Mouse (Mus musculus): ENCODE data around the gene Ssmem1. TPM values are rescaled to one million over a fixed set of nuclear protein-coding genes. Genes with fewer than 3 reads are reported as not detected.

The Ssmem1 gene
- under 1 TPM; 0.21 to 0.56 TPM for total RNA-seq (2021)
- long read RNA-seq, experiment 1, result 0 reads
- long read RNA-seq, experiment 2, result 0 reads

DNA sequence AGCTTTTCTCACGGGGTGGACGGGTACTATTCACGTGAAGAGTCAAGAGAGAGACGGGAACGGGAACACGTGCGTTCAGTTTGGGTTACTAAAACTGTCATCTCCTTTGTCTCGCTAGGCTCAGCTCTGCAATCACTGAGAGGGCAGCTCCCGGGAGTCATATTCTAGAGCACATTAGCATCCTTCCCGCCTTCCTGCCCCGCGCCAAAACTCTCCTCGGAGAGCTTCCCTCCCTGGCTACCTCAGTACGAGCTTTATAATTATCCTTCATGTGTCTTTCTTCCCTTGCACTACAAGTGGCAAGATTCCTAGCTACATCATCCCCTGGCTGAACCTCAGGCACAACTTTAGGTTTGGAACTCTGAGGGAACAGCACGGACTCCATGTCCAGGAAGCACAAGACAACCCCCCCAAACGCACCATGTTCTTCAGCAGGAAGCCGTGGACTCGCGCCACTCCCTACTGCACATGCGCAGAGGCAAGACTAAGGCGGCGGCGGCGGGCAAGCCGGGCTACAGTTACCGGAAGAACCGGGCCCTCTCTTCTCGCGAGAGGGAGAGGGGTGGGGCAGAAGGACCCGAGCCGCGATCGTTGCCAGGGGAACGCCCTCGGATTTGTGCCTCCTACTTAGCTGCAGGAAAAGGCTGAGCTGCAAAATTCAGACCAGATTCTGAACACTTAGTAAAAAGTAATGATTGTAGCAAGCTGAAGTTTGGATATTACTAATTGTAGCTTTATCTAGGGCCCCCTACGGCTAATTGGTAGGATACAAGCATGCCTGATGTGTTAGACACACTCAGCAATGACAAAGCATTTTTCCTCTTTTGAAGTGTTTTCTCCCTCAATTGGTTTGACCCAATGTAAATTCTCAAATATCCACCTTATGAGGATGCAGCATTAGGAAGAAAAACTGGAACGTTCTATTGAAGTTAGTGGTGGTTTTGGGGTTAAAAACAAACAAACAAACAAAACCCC, at the start of gene Ssmem1, which contains the start of gene Tmem209:
TSS of gene Ssmem1 (plus strand) at position 585 of the 975 bp plus-strand sequence.
TSS of gene Tmem209 (minus strand) at position 519 of the 975 bp plus-strand sequence.
- peak; percentile 99 for DNase-seq

DNA sequence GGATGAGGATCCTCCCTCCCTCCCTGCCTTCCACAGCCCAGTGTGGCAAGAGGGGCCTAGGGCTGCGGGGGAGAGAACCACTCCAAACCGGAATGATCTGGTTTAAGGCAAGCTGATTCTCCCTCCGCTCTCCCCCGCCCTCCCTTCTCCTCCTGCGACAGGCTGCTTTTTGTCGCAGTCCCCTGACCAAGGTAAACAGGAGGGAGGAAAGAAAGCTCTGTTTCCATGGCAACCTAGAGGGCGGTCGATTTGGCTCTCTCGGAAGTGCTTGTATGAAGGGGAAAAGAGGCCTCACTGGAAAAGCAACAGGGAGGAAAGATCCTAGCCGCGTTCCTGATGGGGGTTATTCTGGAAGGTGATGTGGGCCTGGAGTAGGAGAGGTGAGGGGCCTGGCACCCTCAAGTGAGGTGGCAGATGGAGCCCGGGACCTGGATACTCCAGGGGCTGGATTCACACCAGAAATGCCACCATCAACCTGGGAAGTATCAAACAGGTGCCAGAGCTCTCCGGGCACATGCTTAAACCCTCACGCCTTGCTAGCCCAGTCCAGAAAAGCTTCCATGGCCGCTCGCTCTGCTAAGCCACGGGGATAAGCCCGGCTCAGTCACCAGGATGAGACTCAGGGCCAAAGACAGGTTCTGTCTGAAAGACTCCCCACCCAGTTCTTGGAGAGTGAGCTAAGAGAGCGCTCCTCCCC, 48.8 kb upstream of the Ssmem1 start:
- DNase-seq, result no peak

DNA sequence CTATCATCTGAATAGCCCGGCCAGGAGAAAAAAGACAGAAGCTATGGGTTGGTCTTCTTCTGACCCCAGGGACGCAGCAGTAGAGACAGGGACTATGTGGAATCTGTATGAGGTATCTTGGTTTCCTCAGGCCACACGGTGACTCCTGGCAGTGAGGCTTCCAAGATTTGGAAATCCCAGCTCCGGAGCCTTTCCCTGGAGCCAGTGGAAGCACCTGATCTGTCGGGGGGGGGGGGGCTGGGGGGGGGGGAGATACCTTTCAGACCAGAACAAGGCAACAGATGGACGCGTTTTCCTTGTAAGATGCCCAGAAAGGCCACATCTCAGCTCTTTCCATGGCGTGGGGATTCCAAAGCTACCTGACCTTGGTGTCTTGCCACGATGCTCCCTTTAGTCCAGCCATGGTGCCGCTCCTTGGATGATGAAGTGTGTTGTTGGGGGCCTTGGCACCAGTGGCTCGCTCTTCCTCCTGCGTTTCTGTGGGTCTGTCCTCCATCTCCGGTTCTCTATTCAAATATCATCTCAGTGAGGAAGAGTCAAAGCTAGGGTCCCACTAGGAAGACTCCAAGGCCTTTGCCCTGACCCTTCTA, 47.8 kb upstream of the Ssmem1 start:
- no peak for DNase-seq

DNA sequence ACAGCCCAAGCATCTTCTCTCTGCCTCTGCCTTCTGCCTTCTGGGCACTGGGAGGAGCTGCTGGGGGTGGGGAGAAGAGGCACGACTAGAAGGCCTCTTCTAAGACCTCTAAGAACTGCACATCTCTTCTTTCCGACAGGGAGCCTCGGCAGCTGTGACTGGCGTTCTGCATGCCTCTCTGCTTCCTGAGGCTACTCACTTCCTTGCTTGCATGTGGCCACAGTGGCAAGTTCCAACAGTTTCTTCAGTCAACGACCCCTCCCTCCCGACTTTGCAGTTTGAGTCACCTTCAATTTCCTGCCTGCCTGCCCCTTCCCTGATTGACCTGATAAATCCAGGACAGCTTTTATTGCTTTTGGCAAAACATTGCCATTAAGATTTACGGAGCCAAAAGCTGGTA, 46.8 kb upstream of the Ssmem1 start:
- no peak for DNase-seq

DNA sequence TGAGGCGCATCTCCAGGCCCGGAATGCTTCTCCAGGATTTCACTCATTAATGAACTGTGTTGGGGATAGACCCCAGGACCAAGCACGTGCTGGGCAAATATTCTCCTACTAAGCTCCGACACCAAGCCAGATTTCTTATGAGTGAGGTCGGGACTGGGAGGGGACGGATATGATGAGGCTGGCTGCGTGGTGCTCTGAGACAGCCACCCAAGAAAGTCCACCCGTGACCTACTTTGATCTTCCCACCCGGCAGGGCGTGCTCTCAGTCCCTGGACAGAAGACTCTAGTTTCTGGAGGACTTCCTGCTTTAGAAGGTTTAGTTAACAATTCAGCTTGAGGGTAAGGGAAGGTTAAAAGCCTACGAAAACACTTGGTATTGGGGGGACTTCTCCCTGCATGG, 44.1 kb upstream of the Ssmem1 start:
- no peak for DNase-seq

DNA sequence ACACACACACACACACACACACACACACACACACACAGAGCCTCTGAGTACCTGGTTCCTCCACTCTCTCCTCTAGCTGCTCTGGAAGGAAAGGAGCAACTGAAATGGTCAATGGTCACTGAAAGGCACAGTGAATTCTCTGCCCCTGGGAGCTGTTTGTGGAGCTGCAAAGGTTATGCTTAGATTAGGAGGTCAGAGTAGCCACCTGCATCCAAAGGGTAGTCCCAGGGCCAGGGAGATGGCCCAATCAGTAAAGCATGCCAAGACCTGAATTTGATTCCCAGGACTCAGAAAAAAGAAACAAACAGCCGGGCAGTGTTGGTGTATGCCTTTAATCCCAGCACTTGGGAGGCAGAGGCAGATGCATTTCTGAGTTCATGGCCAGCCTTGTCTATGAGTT, 41.6 kb upstream of the Ssmem1 start:
- DNase-seq, result no peak

DNA sequence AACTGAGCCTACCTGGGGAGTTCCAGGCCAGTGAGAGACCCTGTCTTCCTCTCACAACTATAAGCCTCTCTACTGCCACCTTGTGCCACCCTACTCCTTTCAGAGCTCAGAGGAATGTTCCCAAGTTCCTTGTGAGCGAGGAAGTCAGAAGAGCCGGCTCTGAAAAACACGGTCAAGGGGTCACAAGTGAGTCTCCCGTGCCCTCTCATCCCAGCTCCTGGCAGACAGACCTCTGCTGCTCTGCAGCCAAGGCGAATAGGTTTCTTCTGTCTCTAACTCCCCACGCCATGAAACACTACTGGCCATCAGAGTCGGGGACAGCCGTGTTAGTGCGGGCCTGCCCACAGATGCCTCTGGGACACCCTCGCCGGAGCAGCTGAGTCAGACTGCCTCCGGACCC, 41.0 kb upstream of the Ssmem1 start:
- DNase-seq, result peak; percentile 40

DNA sequence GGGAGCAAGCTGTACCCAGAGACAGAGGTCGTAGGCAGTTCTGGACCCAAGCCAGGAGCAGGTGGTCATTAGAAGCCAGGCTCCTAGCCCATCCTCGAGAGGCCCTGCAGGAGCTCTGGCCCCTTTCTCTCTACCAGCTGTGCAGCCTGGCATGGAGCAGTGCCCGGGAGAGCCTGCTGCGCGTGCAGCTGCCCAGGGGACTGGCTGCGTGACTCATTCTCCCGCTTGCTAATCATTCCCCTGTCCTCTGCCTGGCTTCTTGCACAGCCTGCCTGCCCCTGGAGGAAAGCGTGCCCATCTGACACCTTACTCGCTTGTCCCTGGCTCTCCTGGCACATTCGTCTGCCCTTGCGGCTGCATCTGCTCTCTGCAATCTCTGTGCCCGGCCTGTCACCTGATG, 40.3 kb upstream of the Ssmem1 start:
- DNase-seq, result peak; percentile 68

DNA sequence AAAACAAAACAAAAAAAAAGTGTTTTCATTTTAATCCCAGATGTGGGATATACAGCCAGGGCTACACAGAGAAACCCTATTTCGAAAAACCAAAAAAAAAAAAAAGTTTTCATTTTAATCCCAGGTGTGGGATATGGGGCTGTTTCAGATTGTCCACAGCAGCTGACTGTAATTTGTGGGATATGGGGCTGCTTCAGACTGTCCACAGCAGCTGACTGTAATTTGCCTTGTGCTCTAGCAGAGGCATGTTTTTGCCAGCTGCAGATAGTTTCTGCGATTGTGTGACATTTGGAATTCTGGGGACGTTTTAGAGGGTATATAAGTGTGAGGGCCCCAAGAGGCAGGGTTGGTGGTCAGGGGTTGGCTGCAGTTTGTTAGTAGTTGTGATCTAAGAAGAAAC, 37.9 kb upstream of the Ssmem1 start:
- DNase-seq, result no peak

DNA sequence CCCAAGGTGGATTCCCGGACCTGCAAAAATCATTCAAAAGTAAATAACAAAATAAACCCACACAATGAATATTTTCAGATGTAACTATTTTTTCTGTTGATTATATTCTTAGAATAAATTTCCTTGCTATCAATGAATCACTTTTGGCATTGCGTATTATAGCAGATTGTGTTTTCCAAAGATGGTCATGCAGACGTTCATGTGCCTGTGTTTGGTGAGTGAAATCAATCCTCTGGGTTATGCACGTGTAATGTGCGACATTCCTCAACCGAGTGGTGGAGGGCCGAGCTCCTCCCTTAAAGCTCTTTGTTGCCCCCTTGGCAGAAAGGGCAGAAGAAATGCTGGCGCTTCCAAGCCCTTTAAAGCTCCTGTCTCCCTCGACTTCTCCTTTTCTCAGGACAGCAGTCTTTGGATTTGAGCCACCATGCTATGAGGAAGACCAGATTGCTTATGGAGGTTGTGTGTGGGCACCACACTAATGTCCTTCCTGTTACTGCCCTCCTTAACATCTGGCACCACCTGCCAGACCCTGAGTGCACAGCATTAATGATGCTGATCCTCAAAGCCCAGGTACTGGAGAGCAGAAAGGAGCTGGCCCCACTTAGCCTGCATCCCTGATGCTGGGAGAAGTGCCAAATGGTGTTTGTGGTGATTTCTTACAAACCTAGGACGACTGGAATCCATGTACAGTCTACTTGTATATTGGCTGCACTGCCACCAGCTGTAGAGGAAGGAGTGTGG, 33.5 kb upstream of the Ssmem1 start:
- no peak for DNase-seq

DNA sequence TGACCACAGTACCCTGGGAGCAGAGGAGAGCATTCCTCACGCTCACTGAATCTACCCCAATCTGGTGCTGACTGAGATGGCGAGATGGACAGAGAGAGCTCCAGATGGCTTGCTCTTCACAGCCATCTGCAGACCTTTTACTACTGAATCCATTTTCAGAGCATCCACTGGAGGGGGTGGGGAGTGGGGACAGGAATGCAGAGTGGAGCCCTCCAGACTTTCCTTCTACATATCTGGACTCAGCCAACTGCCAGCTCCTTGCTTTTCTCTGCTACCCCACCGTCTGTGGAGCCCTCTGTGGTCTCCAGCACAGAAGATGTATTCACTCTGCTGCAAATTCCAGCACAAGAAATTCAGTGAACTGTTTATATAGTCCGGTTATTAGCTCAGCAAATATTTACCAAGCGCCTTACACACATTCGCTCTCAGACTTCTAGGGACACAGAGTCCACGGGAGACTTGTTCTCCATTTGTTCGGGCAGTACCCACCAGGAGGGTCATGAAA, 32.4 kb upstream of the Ssmem1 start:
- no peak for DNase-seq

DNA sequence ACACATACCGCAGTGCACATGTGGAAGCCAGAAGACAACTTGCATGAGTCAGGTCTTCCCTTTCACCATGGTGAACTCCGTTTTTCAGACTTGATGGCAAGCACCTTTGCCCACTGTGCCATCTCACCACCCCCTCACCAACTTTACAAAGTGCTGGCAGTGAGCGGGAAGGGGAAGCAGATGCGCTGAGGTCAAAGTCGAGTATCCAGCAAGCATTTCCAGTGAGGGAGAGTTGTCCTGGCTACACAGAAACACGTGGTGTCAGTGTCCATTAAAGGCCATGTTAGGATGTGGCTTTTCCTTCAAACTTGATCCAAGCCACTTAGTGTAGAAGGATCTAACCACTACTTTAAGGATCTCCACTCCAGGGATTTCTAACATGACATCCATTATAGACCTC, 31.9 kb upstream of the Ssmem1 start:
- DNase-seq, result no peak

DNA sequence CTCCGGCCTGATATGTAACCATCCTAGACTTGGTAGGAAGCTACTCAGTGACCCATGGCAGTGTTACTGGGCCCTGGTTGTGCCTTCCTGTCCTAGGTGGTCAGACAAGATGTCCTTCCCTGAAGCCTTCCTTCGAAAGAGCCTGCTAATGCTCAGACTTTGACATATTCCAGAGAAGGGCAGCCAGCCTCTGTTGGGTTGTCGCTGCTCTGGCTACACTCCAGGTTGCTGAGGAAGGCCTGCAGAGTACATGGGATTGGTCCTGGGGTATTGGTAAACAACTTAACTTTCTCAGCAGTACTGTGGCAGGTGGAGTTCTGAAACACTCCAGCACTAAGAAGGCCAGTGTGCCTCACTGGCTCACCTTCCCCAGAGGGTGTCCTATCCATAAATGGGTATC, 30.2 kb upstream of the Ssmem1 start:
- DNase-seq, result no peak

DNA sequence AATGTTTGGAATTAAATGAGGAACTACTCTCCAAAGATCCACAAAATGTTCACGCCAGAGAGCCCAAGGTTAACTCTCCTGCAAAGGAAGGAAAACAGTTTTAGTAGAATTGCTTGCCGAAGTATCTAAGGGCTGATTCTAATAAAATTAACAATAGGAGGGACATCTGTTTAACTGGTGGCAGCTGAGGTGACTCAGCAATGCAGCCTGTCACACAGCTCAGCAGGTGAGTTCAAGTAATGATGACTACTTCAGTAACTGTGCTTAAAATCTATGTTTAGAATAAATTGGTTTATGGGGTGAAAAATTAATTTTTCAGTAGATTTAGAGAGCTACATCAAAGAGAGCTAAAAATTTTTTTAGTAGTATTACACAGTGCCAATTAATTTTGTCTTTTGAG, 26.7 kb upstream of the Ssmem1 start:
- no peak for DNase-seq

DNA sequence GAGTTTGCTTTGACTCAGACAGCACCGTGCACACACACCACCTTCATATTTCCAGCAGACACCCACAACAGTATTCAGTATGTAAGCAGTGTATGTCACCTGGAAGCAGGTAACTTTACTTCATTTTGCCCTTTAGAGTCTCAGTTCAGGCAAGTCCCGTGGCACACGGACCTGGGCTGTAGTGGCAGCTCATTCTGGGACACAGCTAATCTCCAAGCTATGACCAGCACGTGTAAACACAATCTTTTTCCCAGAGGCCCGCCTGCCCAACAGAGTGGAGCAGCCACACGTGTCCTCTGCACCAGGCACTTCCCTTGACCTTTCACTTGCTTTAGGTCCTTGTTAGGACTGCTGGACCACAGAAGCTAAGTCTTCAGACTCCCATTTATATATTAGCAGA, 23.1 kb upstream of the Ssmem1 start:
- no peak for DNase-seq

DNA sequence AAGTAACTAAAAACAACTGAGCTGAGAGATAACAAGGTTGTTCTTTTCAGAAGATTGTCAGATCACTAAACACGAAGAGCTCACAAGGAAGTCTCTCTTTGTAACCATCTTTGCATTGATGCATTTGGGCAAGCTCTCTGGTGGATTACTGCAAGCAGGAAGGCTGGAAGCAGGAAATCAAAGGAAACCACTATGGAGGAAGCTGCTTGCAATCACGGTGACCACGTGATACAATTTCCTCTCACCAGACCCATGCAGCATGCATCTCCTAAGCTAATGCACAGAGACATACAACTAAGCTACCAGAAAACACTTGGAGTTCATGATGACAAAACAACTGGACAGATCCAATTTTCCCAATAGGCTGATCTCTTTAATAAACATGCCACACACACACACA, 10.6 kb upstream of the Ssmem1 start:
- DNase-seq, result no peak

DNA sequence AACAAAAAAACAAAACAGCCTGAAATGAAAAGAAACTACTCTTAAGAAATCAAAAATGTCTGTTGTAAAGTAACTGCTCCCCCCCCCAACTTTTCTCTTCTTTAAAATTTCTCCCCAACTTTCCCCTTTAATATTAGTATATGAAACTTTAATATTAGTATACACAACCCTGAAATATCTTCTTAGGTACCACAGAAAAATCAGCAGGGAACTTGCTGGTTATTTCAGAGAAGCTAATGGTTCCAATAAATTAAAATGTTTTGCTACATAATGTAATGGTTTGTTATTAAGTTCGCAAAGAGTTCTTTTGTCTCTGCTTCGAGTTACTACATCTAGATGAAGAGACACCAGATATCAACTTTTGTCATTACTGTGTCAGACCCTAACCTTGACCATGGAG, 825 bp upstream of the Ssmem1 start:
- DNase-seq, result no peak

DNA sequence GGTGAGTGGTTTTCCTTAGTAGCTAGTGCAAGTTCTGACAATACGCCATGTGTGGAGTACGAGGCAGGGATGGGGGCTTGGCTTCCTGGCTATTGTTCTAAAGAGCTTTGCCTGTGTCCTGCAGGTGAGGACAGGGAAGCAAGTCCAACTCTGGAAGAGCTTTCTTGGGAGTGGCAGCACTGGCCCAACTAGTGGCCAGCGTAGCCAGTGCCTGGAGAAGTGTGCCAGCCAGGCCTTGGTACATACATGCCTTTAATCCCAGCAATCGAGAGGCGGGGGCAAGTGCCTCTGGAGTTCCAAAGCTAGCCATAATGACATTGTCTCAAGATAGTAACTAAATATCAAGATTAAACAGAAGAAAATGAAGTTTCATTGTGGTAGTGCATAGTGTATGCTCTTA, 642 bp downstream of the Ssmem1 start:
- DNase-seq, result peak; percentile 16

DNA sequence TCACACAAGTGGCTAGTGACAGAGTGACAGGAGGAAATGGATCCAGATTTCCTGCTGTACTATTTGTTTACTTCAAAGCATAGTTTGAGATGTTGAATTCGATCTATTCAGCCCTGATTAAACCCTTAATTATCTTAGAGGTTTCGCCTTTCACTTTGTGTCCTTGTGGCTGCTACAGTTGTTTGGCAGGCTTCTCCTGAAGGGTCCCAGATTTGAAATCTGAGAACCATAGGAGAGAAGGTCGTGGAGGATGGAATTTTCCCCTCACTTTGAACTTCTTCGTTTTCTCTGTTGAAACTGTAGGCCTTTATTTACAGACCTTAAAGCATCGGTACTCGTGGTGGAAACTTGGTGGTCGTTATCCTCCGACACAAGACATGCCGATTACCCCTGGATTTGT, 4.6 kb downstream of the Ssmem1 start:
- DNase-seq, result no peak

DNA sequence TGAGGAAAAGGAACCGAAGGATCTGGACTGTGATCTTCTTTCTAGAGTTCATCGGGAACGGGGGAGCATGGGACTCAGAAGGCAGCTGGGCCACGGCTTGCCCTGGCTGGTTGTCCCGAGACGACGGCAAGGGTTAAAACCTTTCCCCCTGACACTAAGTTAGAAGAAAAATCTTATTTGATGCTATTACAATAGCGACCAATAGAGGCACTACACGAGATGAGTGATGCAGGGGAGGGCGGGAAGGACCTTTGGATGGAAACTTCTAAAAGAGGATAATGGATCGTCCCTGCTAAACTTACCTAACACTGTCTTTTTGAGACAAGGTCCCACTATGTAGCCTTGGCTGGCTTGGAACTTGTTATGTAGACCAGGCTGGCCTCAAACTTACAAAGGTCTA, 10.8 kb downstream of the Ssmem1 start:
- DNase-seq, result no peak

DNA sequence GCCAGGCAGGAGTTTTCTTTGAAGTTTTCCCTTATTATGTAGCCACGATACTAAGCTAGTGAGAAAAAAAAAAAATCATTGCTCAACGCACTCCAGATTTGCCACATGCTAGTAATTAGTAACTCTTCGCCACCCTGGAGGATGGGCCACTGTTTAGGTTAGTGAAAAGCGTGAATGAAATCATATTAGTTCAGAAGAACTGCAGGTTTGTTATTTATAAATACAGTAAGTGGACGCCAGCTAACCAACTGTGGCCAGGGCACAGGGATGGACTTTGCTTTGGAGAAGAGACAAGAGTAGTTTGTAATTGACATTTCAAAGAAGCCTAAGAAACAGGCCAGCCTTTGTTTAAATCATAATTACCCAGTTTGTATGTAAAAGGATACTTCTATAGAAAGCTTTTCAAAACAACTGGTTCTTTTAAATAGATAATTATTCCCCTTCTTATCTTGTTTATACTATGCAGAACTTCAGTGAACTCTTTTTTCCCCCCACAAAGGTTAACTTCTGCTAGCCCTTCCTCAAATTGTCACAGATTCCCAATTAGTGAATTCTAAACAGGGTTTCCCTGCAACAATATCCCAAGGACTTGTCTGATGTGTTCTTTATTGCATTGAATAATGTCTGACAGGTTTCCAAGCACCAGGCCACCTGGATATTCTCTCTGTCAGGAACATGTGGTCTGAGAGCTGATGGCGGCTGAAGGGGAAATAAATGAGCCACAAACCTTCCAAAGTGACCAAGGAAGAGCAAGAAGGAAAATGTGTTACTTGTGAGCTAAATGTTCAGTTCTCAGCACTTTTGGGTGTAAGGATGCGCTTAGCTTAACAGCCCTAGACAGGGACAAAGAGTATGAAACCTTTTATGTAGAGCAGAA, 16.0 kb downstream of the Ssmem1 start:
- DNase-seq, result no peak

Data from gastrocnemius, postnatal 10 days (tissue).